Mouse (Mus musculus): ENCODE measurements at regions not wholly inside any gene's neighbourhood (a gene's known extent, or its start where the extent isn't known, plus 50 kb on each side); places are given as distances from the start of the nearest gene placed in this dataset.

- TF ChIP-seq CTCF (IDR thresholded peaks at IDR 0.05; ENCODE audit: low read depth), result no peak
- TF ChIP-seq EP300 (optimal IDR thresholded peaks at IDR 0.05), result no peak
These were observed 75.1 kb upstream of the Foxo1 start for GRCm38 (mm10) chr3:52193026-52193425.
